Mouse (Mus musculus) stomach, postnatal 0 days (tissue): ENCODE data around the gene Wars2.

Source experiments
- CTCF ChIP-seq: IDR thresholded peaks from 2 replicates; pipeline ENCODE4 v1.5.1; 2016; ENCODE audit warnings: antibody characterized with exemption, low read depth, mild to moderate bottlenecking, moderate library complexity
- EP300 ChIP-seq: optimal IDR thresholded peaks from 2 replicates; pipeline ENCODE3; 2016; ENCODE audit warnings: antibody characterized with exemption

DNA sequence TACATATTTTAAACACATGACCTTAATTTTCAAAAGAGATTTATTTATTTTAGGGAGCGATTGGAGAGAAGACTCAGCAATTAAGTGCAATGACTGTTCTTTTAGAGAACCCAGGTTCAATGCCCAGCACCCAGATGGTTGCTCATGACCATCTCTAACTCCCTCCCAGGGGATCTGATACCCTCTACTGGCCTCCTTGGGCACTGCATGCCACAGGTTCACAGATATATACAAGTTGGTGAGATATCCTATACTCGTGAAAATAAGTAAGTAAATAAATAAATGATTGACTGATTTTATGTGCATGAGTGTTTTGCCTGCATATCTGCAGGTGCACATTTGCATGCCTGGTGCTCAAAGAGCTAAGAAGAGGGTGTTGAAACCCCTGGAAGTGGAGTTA is 147.4 kb downstream of the Wars2 start:
- TF ChIP-seq CTCF (peak; percentile 51), EP300 (no peak)
